Mouse (Mus musculus): ENCODE results near the gene Aanat. TPM values are rescaled to one million over a fixed set of nuclear protein-coding genes. Genes with fewer than 3 reads are reported as not detected.
A peak's percentile ranks its signal among the peaks of the same experiment; 100 is the strongest.
"Not testable (repeated sequence)": the region's sequence is repeated elsewhere in the genome, so short reads cannot be mapped to it uniquely, and the experiment has no call there.

Aanat gene
- total RNA-seq, 2 experiments from 2014 or later = not detected

GRCm38 (mm10) chr11:116629472-116629871, 43.2 kb downstream of the Aanat start:
- no peak for DNase-seq

- no peak for DNase-seq
Observed at GRCm38 (mm10) chr11:116630171-116630965, 44.1 kb downstream of the Aanat start.

GRCm38 (mm10) chr11:116632962-116633361, 46.7 kb downstream of the Aanat start:
- no peak for DNase-seq

- DNase-seq = not testable (repeated sequence)
Observed at GRCm38 (mm10) chr11:116636607-116637006, 50.4 kb downstream of the Aanat start.

- DNase-seq = no peak
Observed at GRCm38 (mm10) chr11:116641168-116641567, 54.9 kb downstream of the Aanat start.

GRCm38 (mm10) chr11:116641731-116642130, 55.5 kb downstream of the Aanat start:
- no peak for DNase-seq

DNA sequence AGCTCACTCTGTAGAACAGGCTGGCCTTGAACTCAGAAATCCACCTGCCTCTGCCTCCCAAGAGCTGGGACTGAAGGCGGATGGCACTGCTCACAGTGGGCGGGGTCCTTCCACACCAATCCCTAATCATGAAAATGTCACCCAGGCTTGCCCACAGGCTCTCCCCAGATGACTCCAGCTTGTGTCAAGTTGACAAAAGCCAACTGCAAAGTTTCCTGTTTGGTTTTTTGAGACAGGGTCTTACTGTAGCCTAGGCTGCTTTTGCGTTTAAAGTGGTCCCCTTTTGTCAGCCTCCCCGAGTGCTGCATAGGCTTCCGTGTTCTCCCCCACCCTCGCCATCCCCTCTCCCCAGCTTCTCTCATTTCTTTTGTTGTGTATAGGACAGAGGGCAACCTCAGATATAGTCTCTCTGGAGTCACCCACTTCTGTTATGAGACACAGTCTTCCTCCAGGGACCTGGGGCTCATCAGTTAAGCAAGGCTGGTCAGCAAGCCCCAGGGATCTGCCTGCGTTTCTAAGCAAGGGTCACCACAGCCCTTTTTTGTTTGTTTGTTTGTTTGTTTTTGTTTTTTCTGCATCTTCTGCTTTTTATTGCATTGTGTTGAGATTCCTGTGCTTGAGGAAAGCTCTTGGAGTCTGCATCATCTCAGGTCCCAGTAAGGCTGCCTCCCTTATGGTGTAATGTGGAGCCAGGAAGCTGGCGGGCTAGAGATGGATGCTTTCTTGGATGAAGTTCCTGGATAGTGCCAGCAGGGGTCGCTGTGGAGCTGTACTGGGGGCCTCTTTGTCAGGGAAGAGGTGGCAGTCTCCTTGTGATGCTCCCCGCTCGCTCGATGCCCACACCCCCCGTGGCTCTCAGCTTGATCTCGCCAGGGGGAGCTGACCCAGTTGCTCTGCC, 56.7 kb downstream of the Aanat start:
- peak; percentile 80 for DNase-seq

DNA sequence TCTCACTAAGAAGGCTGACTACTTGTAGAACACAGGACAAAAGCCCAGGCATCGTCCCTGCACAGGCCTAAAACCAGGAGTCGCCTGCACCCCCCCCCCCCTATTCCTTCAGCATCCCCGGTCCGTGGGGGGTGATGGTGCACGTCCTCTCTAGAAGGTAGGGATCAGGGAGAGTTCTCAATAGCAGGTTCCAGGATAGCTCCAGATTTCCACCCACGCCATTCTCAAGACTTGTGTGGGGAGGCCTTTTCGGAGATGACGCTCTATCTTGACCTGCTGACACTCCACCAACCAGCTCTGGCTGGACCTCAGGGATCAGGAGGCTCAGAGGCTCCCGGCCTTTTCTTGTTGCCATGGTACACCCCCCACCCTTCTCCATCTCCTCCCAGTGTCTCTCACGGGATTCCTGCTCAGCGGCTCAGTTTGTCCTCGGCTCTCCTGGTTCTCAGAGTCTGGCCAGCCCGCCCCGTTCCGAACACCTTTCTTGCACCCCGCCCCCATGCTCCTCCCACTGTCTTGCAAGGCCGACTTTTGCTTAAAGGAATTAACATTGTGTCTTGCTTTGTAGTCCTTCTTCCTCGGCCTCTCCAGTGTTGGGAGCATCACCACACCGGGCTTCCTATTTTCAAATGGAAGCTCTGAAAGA, 57.5 kb downstream of the Aanat start:
- DNase-seq = peak; percentile 46

GRCm38 (mm10) chr11:116644225-116645112, 58.2 kb downstream of the Aanat start:
- peak; percentile 54 for DNase-seq

DNA sequence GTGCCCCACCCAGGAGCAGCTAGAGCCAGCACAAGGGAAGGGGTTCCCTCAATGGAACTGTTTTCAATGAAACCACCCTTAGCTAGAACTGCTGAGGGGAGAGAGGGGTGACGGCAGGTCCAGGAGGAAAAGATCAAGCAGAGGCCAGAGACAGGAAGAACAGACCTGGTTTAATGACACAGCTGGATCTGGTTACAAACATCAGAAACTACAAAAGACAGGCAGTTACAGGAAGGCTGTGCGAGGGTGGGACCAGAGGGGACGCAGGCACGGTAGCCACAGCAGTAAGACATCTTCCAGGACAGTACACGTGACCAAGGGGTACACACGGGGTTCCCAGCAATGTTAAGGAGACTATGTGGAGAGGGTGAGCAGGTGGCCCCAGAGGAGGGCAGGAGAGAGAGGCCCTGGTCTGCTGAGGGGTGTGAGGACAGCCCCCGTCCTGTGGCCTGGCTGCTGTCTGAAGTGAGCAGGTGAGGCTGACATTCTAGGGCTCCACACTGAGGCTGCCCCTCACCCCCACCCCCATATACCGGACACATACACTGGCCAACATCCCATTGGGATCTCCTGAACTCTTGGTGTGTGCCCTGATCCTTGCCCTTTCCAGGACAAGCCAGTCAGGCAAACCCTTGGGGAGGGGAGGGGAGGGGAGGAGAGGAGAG, 59.3 kb downstream of the Aanat start:
- no peak for DNase-seq

- DNase-seq = no peak
Observed at GRCm38 (mm10) chr11:116646136-116646535, 59.9 kb downstream of the Aanat start.

- no peak for DNase-seq
Observed at GRCm38 (mm10) chr11:116646771-116647170, 60.5 kb downstream of the Aanat start.

Other genes with a start within 250 kb of the Aanat start
- gene Rnf157, start 173.4 kb upstream of the Aanat start, total RNA-seq (2021) = 10 to 100 TPM; 21.8 to 31.4 TPM
- gene Ubald2, start 152.3 kb upstream of the Aanat start, total RNA-seq (2021) = 10 to 100 TPM; 35.9 to 40.4 TPM
- gene Qrich2, start 120.2 kb upstream of the Aanat start, total RNA-seq (2021) = not detected
- gene Prpsap1, start 92.2 kb upstream of the Aanat start, total RNA-seq (2021) = 10 to 100 TPM; 17.0 to 18.9 TPM
- 1 to 10 TPM in 1 of 2 experiments, under 1 TPM in 1; 0.94 to 2.0 TPM for gene Sphk1, start 55.5 kb upstream of the Aanat start, total RNA-seq (2021)
- gene Ube2o, start 5.0 kb upstream of the Aanat start, total RNA-seq (2021) = 10 to 100 TPM; 17.9 to 20.4 TPM
- 1 to 10 TPM; 6.3 to 7.5 TPM for gene Rhbdf2, start 40.6 kb downstream of the Aanat start, total RNA-seq (2021)
- gene Prcd, start 67.1 kb downstream of the Aanat start, total RNA-seq (2021) = under 1 TPM in 1 of 2 experiments, not detected in 1; 0.35 TPM
- 10 to 100 TPM in 1 of 2 experiments, 1 to 10 TPM in 1; 7.5 to 14.7 TPM for gene Cygb, start 67.9 kb downstream of the Aanat start, total RNA-seq (2021)
- gene St6galnac1, start 189.1 kb downstream of the Aanat start, total RNA-seq (2021) = not detected
- gene Mxra7, start 241.6 kb downstream of the Aanat start, total RNA-seq (2021) = 10 to 100 TPM; 13.2 to 14.7 TPM

Measured in gastrocnemius, postnatal 25 days (tissue).